In the genomic region with DNA sequence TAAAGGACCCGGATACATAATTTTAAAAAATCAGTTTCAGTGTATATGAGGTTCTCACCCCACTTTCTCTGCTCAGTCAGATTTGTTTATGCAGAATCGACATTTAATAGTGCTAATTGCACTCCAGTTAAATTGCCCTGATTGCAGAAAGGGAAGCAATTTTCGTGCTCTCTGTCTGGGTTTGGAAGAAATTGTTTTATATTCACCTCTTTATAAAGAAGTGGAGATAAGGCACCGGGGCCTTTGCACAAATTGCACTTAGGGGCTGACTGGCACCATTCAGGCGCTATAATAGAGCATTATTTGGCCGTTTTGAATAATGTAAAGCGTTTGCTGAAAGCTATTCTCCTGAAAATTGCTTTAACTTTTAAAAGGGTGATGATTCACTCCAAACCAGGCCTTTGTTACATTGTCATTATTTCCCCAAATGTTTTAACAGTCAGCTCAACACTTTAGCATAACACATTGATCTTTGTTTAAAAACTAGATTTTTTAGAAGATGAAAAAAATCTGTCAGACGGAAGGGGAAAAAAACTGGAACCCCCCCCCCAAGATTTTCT, we compare ENCODE assay signal across 27 mouse cellular contexts. TPM values are rescaled to one million over a fixed set of nuclear protein-coding genes. Genes with fewer than 3 reads are reported as not detected.
DNase-seq lines count a peak whose midpoint lies in the region; ATAC-seq lines count a peak whose summit lies in the region.
"Had no signal": no experiment of that assay in that cellular context is flagged by ENCODE, and none has a peak within 500 bp of the region (broad histone marks: within the 10 kb centered on the region; RNA-seq: fewer than 3 reads in every experiment).

No protein-coding gene starts in this region.

- H3K36me3 ChIP-seq in forebrain, embryonic 10.5 days (replicated peaks): no peaks in the 10 kb centered on the region
- no peaks in the 10 kb centered on the region for H3K36me3 ChIP-seq in forebrain, embryonic 11.5 days (ENCODE audit: control insufficient read depth, insufficient read depth, low read length)
- H3K36me3 ChIP-seq in midbrain, embryonic 10.5 days: no peaks in the 10 kb centered on the region
- no peaks in the 10 kb centered on the region for H3K36me3 ChIP-seq in midbrain, embryonic 16.5 days (ENCODE audit: control insufficient read depth, insufficient read depth, low read length)
- H3K36me3 ChIP-seq in forebrain, embryonic 14.5 days (ENCODE audit: control insufficient read depth, insufficient read depth, low read length): peaks cover 8% of the 10 kb centered on the region; the same call in 1 of the 2 replicates
- H3K36me3 ChIP-seq: embryonic facial prominence, embryonic 13.5 days; heart, embryonic 15.5 days; liver, embryonic 13.5 days had no signal

- H3K27me3 ChIP-seq in forebrain, embryonic 10.5 days (ENCODE audit: poor library complexity, severe bottlenecking): peaks cover 100% of the 10 kb centered on the region
- peaks cover 84% of the 10 kb centered on the region for H3K27me3 ChIP-seq in forebrain, embryonic 11.5 days (ENCODE audit: control insufficient read depth, insufficient read depth, low read length)
- peaks cover 100% of the 10 kb centered on the region for H3K27me3 ChIP-seq in midbrain, embryonic 10.5 days (ENCODE audit: low read depth, poor library complexity, severe bottlenecking)
- peaks cover 49% of the 10 kb centered on the region for H3K27me3 ChIP-seq in midbrain, embryonic 16.5 days (ENCODE audit: control insufficient read depth, insufficient read depth, low read depth, low read length)
- H3K27me3 ChIP-seq in forebrain, embryonic 14.5 days (replicated peaks; ENCODE audit: control insufficient read depth, insufficient read depth, low read length): peaks cover 63% of the 10 kb centered on the region

- H3K27ac ChIP-seq in forebrain, embryonic 10.5 days: no peak overlapping the region
- no peak overlapping the region for H3K27ac ChIP-seq in forebrain, embryonic 11.5 days (ENCODE audit: low read depth, low read length)
- no peak overlapping the region for H3K27ac ChIP-seq in midbrain, embryonic 10.5 days (replicated peaks)
- no peak overlapping the region for H3K27ac ChIP-seq in midbrain, embryonic 16.5 days (ENCODE audit: low read length)
- H3K27ac ChIP-seq in forebrain, embryonic 14.5 days (ENCODE audit: low read depth, low read length): no peak overlapping the region
- H3K27ac ChIP-seq: embryonic facial prominence, embryonic 13.5 days; heart, embryonic 15.5 days; kidney, postnatal 0 days; left cerebral cortex, adult 2 months; liver, embryonic 13.5 days had no signal

- H3K9ac ChIP-seq in forebrain, embryonic 11.5 days (ENCODE audit: low read length): no peak overlapping the region
- H3K9ac ChIP-seq in midbrain, embryonic 16.5 days (ENCODE audit: low read depth, low read length): no peak overlapping the region
- no peak overlapping the region for H3K9ac ChIP-seq in forebrain, embryonic 14.5 days (ENCODE audit: low read length)
- H3K9ac ChIP-seq: embryonic facial prominence, embryonic 13.5 days; heart, embryonic 15.5 days; liver, embryonic 13.5 days had no signal

- ATAC-seq in forebrain, embryonic 11.5 days (replicated peaks; ENCODE audit: low FRiP score): no peak
- no peak for ATAC-seq in midbrain, embryonic 16.5 days
- ATAC-seq in forebrain, embryonic 14.5 days: peak; percentile 28
- ATAC-seq: CD4-positive, CD25-positive, alpha-beta regulatory T cell, adult 4 months; inflammation-experienced regulatory T-cells, adult 6 months had no signal

- H3K9me3 ChIP-seq in forebrain, embryonic 10.5 days: no peaks in the 10 kb centered on the region
- H3K9me3 ChIP-seq in forebrain, embryonic 11.5 days (ENCODE audit: control insufficient read depth, low read length): no peaks in the 10 kb centered on the region
- no peaks in the 10 kb centered on the region for H3K9me3 ChIP-seq in midbrain, embryonic 10.5 days (replicated peaks)
- H3K9me3 ChIP-seq in midbrain, embryonic 16.5 days (replicated peaks; ENCODE audit: control insufficient read depth, low read length, poor library complexity, severe bottlenecking): no peaks in the 10 kb centered on the region
- no peaks in the 10 kb centered on the region for H3K9me3 ChIP-seq in forebrain, embryonic 14.5 days (replicated peaks; ENCODE audit: control insufficient read depth, low read length)
- H3K9me3 ChIP-seq: embryonic facial prominence, embryonic 13.5 days; heart, embryonic 15.5 days; liver, embryonic 13.5 days; megakaryocyte, embryonic 14.5 days had no signal

- 4% methylated on average over 8 of the region's 8 CpGs for WGBS in forebrain, embryonic 10.5 days
- 4% methylated on average over 8 of the region's 8 CpGs for WGBS in forebrain, embryonic 11.5 days
- 5% methylated on average over 8 of the region's 8 CpGs for WGBS in midbrain, embryonic 10.5 days
- WGBS in midbrain, embryonic 16.5 days: 7% methylated on average over 8 of the region's 8 CpGs
- WGBS in forebrain, embryonic 14.5 days: 3% methylated on average over 8 of the region's 8 CpGs

- no peak for DNase-seq in forebrain, embryonic 10.5 days (ENCODE audit: extremely low spot score, low spot score)
- no peak for DNase-seq in forebrain, embryonic 11.5 days (ENCODE audit: low spot score)
- DNase-seq in midbrain, embryonic 10.5 days (ENCODE audit: low spot score): no peak
- peak; percentile 78 for DNase-seq in forebrain, embryonic 14.5 days (ENCODE audit: low spot score)
- DNase-seq in retina, postnatal 1 day: peak; percentile 15
- DNase-seq in layer of hippocampus, adult 18-20 months (ENCODE audit: low spot score in 2 of 2): no peak
- DNase-seq: adrenal gland, postnatal 14 days; cerebellum, adult 8-10 months; cerebellum, postnatal 36 days; kidney, adult 18-20 months; liver, embryonic 13.5 days; lung, adult 2 months; thymus, adult 2 months had no signal

- H3K4me3 ChIP-seq in forebrain, embryonic 10.5 days: 0 out of 2 replicates have a peak overlapping the region, but pooled peaks have one; percentile 16
- no peak overlapping the region for H3K4me3 ChIP-seq in forebrain, embryonic 11.5 days (ENCODE audit: low read depth, low read length)
- H3K4me3 ChIP-seq in midbrain, embryonic 10.5 days: peak overlapping the region; percentile 35; the same call in 1 of the 2 replicates
- no peak overlapping the region for H3K4me3 ChIP-seq in midbrain, embryonic 16.5 days (ENCODE audit: low read depth, low read length)
- no peak overlapping the region for H3K4me3 ChIP-seq in forebrain, embryonic 14.5 days (ENCODE audit: low read depth, low read length)
- H3K4me3 ChIP-seq: heart, embryonic 15.5 days; left cerebral cortex, adult 2 months; liver, embryonic 13.5 days had no signal

- H3K4me1 ChIP-seq in forebrain, embryonic 10.5 days: peaks cover 77% of the 10 kb centered on the region
- peaks cover 33% of the 10 kb centered on the region for H3K4me1 ChIP-seq in forebrain, embryonic 11.5 days (replicated peaks; ENCODE audit: control insufficient read depth, insufficient read depth, low read length)
- H3K4me1 ChIP-seq in midbrain, embryonic 10.5 days: peaks cover 79% of the 10 kb centered on the region
- H3K4me1 ChIP-seq in midbrain, embryonic 16.5 days (ENCODE audit: control insufficient read depth, insufficient read depth, low read length): peaks cover 23% of the 10 kb centered on the region
- H3K4me1 ChIP-seq in forebrain, embryonic 14.5 days (ENCODE audit: control insufficient read depth, insufficient read depth, low read length): peaks cover 11% of the 10 kb centered on the region

- no peak overlapping the region for H3K4me2 ChIP-seq in forebrain, embryonic 11.5 days (ENCODE audit: low read depth, low read length, severe bottlenecking)
- H3K4me2 ChIP-seq in midbrain, embryonic 16.5 days (ENCODE audit: low read length): no peak overlapping the region
- H3K4me2 ChIP-seq in forebrain, embryonic 14.5 days (ENCODE audit: low read length): peak overlapping the region; percentile 56; the same call in 1 of the 2 replicates
- H3K4me2 ChIP-seq: heart, embryonic 15.5 days; liver, embryonic 13.5 days had no signal

RNA-seq across cellular contexts. Expression of a gene that starts 2.8 kb away (rescaled TPM):
- 0.94 and 1.1 TPM in 2 replicates for polyA plus RNA-seq in forebrain, embryonic 10.5 days (2016; fragmentation: Nextera tagmentation; extraction: Ambion mirVana)
- polyA plus RNA-seq in forebrain, embryonic 11.5 days (2014; fragmentation: Nextera tagmentation; extraction: Ambion mirVana): 5.5 and 8.2 TPM in 2 replicates
- 1.5 and 1.8 TPM in 2 replicates for polyA plus RNA-seq in midbrain, embryonic 10.5 days (2016; fragmentation: Nextera tagmentation; extraction: Ambion mirVana)
- polyA plus RNA-seq in midbrain, embryonic 16.5 days (2015; fragmentation: Nextera tagmentation; extraction: Ambion mirVana): 3.0 and 4.2 TPM in 2 replicates
- polyA plus RNA-seq in forebrain, embryonic 14.5 days (2014; fragmentation: Nextera tagmentation; extraction: Ambion mirVana): 10.9 and 12.2 TPM in 2 replicates
- total RNA-seq in layer of hippocampus, adult 18-20 months (2021): 1 to 10 TPM; 3.7 to 4.3 TPM
- total RNA-seq: adrenal gland, postnatal 14 days; gastrocnemius, adult 8-10 months; heart, postnatal 36 days had no signal
- polyA plus RNA-seq: CD4-positive, CD25-positive, alpha-beta regulatory T cell, adult 4 months; gonadal fat pad, adult 2 months; heart, embryonic 15.5 days; inflammation-experienced regulatory T-cells, adult 6 months; kidney, postnatal 0 days; large intestine, adult 2 months; liver, embryonic 13.5 days; lung, adult 2 months; stomach, embryonic 16.5 days; thymus, adult 2 months; urinary bladder, adult 2 months had no signal

RNA-seq across cellular contexts. Expression of a gene that starts 43.5 kb away (rescaled TPM):
- polyA plus RNA-seq in forebrain, embryonic 10.5 days (2016; fragmentation: Nextera tagmentation; extraction: Ambion mirVana): 12.8 and 13.8 TPM in 2 replicates
- polyA plus RNA-seq in forebrain, embryonic 11.5 days (2014; fragmentation: Nextera tagmentation; extraction: Ambion mirVana): 11.7 and 14.0 TPM in 2 replicates
- polyA plus RNA-seq in midbrain, embryonic 10.5 days (2016; fragmentation: Nextera tagmentation; extraction: Ambion mirVana): 12.4 and 12.7 TPM in 2 replicates
- polyA plus RNA-seq in midbrain, embryonic 16.5 days (2015; fragmentation: Nextera tagmentation; extraction: Ambion mirVana): 6.7 and 8.1 TPM in 2 replicates
- polyA plus RNA-seq in forebrain, embryonic 14.5 days (2014; fragmentation: Nextera tagmentation; extraction: Ambion mirVana): 6.2 and 7.2 TPM in 2 replicates
- total RNA-seq in layer of hippocampus, adult 18-20 months (2021): 10 to 100 TPM; 22.6 to 22.9 TPM

RNA-seq across cellular contexts. Expression of a gene that starts 43.6 kb away (rescaled TPM):
- polyA plus RNA-seq in forebrain, embryonic 10.5 days (2016; fragmentation: Nextera tagmentation; extraction: Ambion mirVana): 13.3 and 14.0 TPM in 2 replicates
- polyA plus RNA-seq in forebrain, embryonic 11.5 days (2014; fragmentation: Nextera tagmentation; extraction: Ambion mirVana): 18.2 and 18.6 TPM in 2 replicates
- polyA plus RNA-seq in midbrain, embryonic 10.5 days (2016; fragmentation: Nextera tagmentation; extraction: Ambion mirVana): 14.0 and 19.0 TPM in 2 replicates
- polyA plus RNA-seq in midbrain, embryonic 16.5 days (2015; fragmentation: Nextera tagmentation; extraction: Ambion mirVana): 25.5 and 26.6 TPM in 2 replicates
- polyA plus RNA-seq in forebrain, embryonic 14.5 days (2014; fragmentation: Nextera tagmentation; extraction: Ambion mirVana): 23.4 and 25.9 TPM in 2 replicates
- 10 to 100 TPM; 31.0 to 31.4 TPM for total RNA-seq in layer of hippocampus, adult 18-20 months (2021)

RNA-seq across cellular contexts. Expression of a gene that starts 50.2 kb away (rescaled TPM):
- polyA plus RNA-seq in forebrain, embryonic 10.5 days (2016; fragmentation: Nextera tagmentation; extraction: Ambion mirVana): 111 and 112 TPM in 2 replicates
- 99.8 and 110 TPM in 2 replicates for polyA plus RNA-seq in forebrain, embryonic 11.5 days (2014; fragmentation: Nextera tagmentation; extraction: Ambion mirVana)
- 92.1 and 103 TPM in 2 replicates for polyA plus RNA-seq in midbrain, embryonic 10.5 days (2016; fragmentation: Nextera tagmentation; extraction: Ambion mirVana)
- 97.1 and 98.5 TPM in 2 replicates for polyA plus RNA-seq in midbrain, embryonic 16.5 days (2015; fragmentation: Nextera tagmentation; extraction: Ambion mirVana)
- polyA plus RNA-seq in forebrain, embryonic 14.5 days (2014; fragmentation: Nextera tagmentation; extraction: Ambion mirVana): 80.9 and 92.9 TPM in 2 replicates
- total RNA-seq in layer of hippocampus, adult 18-20 months (2021): 100 to 1,000 TPM; 109 to 112 TPM

Comparison
In these comparisons a context has a peak if more than half of its experiments do, and no peak if none do; other contexts are left out.
1. DNase-seq: peak in forebrain, embryonic 14.5 days (single experiment) and retina, postnatal 1 day (single experiment); none in forebrain, embryonic 10.5 days (single experiment), forebrain, embryonic 11.5 days (single experiment), midbrain, embryonic 10.5 days (single experiment) and layer of hippocampus, adult 18-20 months (0 of 2).
2. H3K4me3 ChIP-seq: peak in forebrain, embryonic 10.5 days (single experiment) and midbrain, embryonic 10.5 days (single experiment); none in forebrain, embryonic 11.5 days (single experiment), midbrain, embryonic 16.5 days (single experiment) and forebrain, embryonic 14.5 days (single experiment).